Mouse (Mus musculus): ENCODE measurements around the gene Trex2.

GRCm38 (mm10) chrX:73412767-73413166, 22.4 kb downstream of the Trex2 start:
- TF ChIP-seq CTCF (IDR thresholded peaks at IDR 0.05; ENCODE audit: low read depth, low read length) (no peak), GATA1 (IDR thresholded peaks at IDR 0.05; ENCODE audit: borderline replicate concordance, low read length) (no peak)

Measured in G1E (cell line).